Mouse (Mus musculus): Measurements from ENCODE around the gene Fhdc1. TPM values are rescaled to one million over a fixed set of nuclear protein-coding genes. Genes with fewer than 3 reads are reported as not detected.

The Fhdc1 gene
- total RNA-seq, 2 experiments from 2014 or later, result 0.23 to 0.44 TPM

GRCm38 (mm10) chr3:84436947-84437346 lies 43.3 kb downstream of the Fhdc1 start:
- DNase-seq, result no peak
- intact Hi-C loops (cut with DNase I), result no loop called here

GRCm38 (mm10) chr3:84435288-84436043 lies 44.8 kb downstream of the Fhdc1 start:
- DNase-seq, result no peak
- intact Hi-C loops (cut with DNase I), result no loop called here

- intact Hi-C loops (cut with DNase I), result no loop called here
- DNase-seq, result no peak
These were observed 47.3 kb downstream of the Fhdc1 start for GRCm38 (mm10) chr3:84432797-84433445.

- DNase-seq, result no peak
- intact Hi-C loops (cut with DNase I), result no loop called here
These were observed 49.0 kb downstream of the Fhdc1 start for GRCm38 (mm10) chr3:84431257-84431656.

- no peak for DNase-seq
- intact Hi-C loops (cut with DNase I), result no loop called here
These were observed 50.1 kb downstream of the Fhdc1 start for GRCm38 (mm10) chr3:84430152-84430551.

- DNase-seq, result peak in 1 of 2 experiments; percentile 26
- intact Hi-C loops (cut with DNase I), result loop anchor here (1.0 kb wide), 1 partner anchor 18 kb away; no protein-coding TSS in a partner anchor
These were observed 51.1 kb downstream of the Fhdc1 start for GRCm38 (mm10) chr3:84428994-84429725.

- DNase-seq, result no peak
- intact Hi-C loops (cut with DNase I), result no loop called here
These were observed 52.5 kb downstream of the Fhdc1 start for GRCm38 (mm10) chr3:84427779-84428178.

GRCm38 (mm10) chr3:84422340-84422739 lies 57.9 kb downstream of the Fhdc1 start:
- intact Hi-C loops (cut with DNase I), result no loop called here
- no peak for DNase-seq

GRCm38 (mm10) chr3:84413868-84414267 lies 66.4 kb downstream of the Fhdc1 start:
- DNase-seq, result no peak
- intact Hi-C loops (cut with DNase I), result no loop called here

- intact Hi-C loops (cut with DNase I), result no loop called here
- DNase-seq, result no peak
These were observed 67.3 kb downstream of the Fhdc1 start for GRCm38 (mm10) chr3:84412920-84413319.

GRCm38 (mm10) chr3:84409474-84409862 lies 70.8 kb downstream of the Fhdc1 start:
- DNase-seq, result no peak
- intact Hi-C loops (cut with DNase I), result no loop called here

GRCm38 (mm10) chr3:84408756-84409473 lies 71.3 kb downstream of the Fhdc1 start:
- intact Hi-C loops (cut with DNase I), result no loop called here
- DNase-seq, result no peak

GRCm38 (mm10) chr3:84405523-84405922 lies 74.7 kb downstream of the Fhdc1 start:
- DNase-seq, result no peak
- intact Hi-C loops (cut with DNase I), result no loop called here

- no peak for DNase-seq
- intact Hi-C loops (cut with DNase I), result no loop called here
These were observed 76.8 kb downstream of the Fhdc1 start for GRCm38 (mm10) chr3:84403389-84403788.

GRCm38 (mm10) chr3:84402716-84403115 lies 77.5 kb downstream of the Fhdc1 start:
- intact Hi-C loops (cut with DNase I), result no loop called here
- no peak for DNase-seq

- no peak for DNase-seq
- intact Hi-C loops (cut with DNase I), result no loop called here
These were observed 82.3 kb downstream of the Fhdc1 start for GRCm38 (mm10) chr3:84397976-84398375.

GRCm38 (mm10) chr3:84396240-84396639 lies 84.0 kb downstream of the Fhdc1 start:
- no peak for DNase-seq
- intact Hi-C loops (cut with DNase I), result no loop called here

- intact Hi-C loops (cut with DNase I), result no loop called here
- no peak for DNase-seq
These were observed 84.4 kb downstream of the Fhdc1 start for GRCm38 (mm10) chr3:84395840-84396239.

- intact Hi-C loops (cut with DNase I), result no loop called here
- no peak for DNase-seq
These were observed 85.3 kb downstream of the Fhdc1 start for GRCm38 (mm10) chr3:84394841-84395447.
